Mouse (Mus musculus): ENCODE data around the gene Bicc1. TPM values are rescaled to one million over a fixed set of nuclear protein-coding genes. Genes with fewer than 3 reads are reported as not detected.

Bicc1 gene
- polyA plus RNA-seq (2014; fragmentation: Nextera tagmentation; extraction: Ambion mirVana) = 8.4 and 9.4 TPM in 2 replicates

DNA sequence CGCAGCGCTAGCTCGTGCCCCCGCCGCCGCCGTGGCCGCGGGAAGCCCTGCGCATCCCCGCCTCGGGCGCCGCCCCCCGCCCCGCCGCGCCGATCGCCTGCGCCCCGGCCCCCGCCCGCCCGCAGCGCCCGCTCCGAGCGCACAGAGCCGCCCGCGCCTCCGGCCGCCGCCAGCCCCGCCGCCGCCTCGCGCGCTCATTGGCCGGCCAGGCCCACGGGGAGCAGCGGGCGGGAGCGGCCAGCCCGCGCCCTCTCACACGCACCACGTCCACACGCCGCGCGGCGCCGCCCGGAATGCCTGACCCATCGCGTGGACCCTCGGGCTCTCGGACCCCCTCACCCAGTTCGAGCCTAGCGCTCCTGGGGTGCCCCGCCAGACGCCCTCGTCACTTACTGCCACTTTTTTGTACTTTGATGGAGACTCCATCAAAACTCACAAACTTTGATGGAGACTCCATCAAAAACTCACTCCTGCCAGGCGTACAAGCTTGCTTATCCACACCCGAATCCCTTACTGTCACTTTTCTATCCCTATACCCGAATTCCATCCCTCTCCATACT lies at the start of gene Bicc1:
Gene Bicc1, minus strand, starts transcription at position 25 of the 560 bp plus-strand sequence.
- H3K27ac ChIP-seq (ENCODE audit: low read depth, low read length) = no peak within 1 kb of the TSS
- ATAC-seq (ENCODE audit: low FRiP score) (peak; percentile 89), DNase-seq (ENCODE audit: low spot score) (peak; percentile 73)
- H3K9me3 ChIP-seq (ENCODE audit: control insufficient read depth, low read length) = no peaks in the 10 kb centered on the region
- H3K27me3 ChIP-seq (ENCODE audit: control insufficient read depth, insufficient read depth, low read length) = peaks cover 5% of the 10 kb centered on the region; the same call in 1 of the 2 replicates
- H3K36me3 ChIP-seq (ENCODE audit: control insufficient read depth, insufficient read depth, low read length) = no peaks in the 10 kb centered on the region
- 3% methylated on average over 29 of the region's 69 CpGs for WGBS
- 0 out of 2 replicates have a peak, but pooled peaks cover 3% of the 10 kb centered on the region for H3K4me1 ChIP-seq (replicated peaks; ENCODE audit: control insufficient read depth, insufficient read depth, low read length)
- H3K4me2 ChIP-seq (replicated peaks; ENCODE audit: low read depth, low read length) = peak within 1 kb of the TSS; percentile 95
- H3K9ac ChIP-seq (ENCODE audit: low read depth, low read length) = peak within 1 kb of the TSS; percentile 69
- peak within 1 kb of the TSS; percentile 71 for H3K4me3 ChIP-seq (ENCODE audit: low read depth, low read length)

DNA sequence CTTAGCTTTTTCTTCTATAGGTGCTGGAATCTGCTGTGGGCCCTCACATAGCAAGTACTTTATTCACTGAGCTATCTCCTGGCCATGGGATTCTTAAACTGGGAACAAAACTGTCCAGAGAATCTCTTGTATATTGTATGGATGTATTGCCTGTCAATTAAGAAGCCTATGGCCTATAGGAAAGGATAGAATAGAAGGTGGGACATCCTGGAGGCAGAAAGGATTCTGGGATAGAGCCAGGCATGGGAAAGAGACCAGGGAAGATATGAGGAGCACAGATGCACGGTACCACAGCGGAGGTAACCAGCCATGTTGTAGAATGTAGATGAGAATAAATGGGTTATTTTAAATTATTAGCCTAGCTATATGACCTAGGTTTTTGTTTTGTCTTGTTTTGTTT lies 42.0 kb upstream of the Bicc1 start:
- H3K4me2 ChIP-seq (replicated peaks; ENCODE audit: low read depth, low read length) = no peak overlapping the region
- no peaks in the 10 kb centered on the region for H3K4me1 ChIP-seq (replicated peaks; ENCODE audit: control insufficient read depth, insufficient read depth, low read length)
- WGBS = 95% methylated on average over 2 of the region's 2 CpGs
- DNase-seq (ENCODE audit: low spot score) = no peak
- no peaks in the 10 kb centered on the region for H3K36me3 ChIP-seq (ENCODE audit: control insufficient read depth, insufficient read depth, low read length)
- no peak overlapping the region for H3K27ac ChIP-seq (ENCODE audit: low read depth, low read length)
- H3K9ac ChIP-seq (ENCODE audit: low read depth, low read length) = no peak overlapping the region
- ATAC-seq (ENCODE audit: low FRiP score) = no peak
- no peaks in the 10 kb centered on the region for H3K9me3 ChIP-seq (ENCODE audit: control insufficient read depth, low read length)
- no peaks in the 10 kb centered on the region for H3K27me3 ChIP-seq (ENCODE audit: control insufficient read depth, insufficient read depth, low read length)
- no peak overlapping the region for H3K4me3 ChIP-seq (ENCODE audit: low read depth, low read length)

DNA sequence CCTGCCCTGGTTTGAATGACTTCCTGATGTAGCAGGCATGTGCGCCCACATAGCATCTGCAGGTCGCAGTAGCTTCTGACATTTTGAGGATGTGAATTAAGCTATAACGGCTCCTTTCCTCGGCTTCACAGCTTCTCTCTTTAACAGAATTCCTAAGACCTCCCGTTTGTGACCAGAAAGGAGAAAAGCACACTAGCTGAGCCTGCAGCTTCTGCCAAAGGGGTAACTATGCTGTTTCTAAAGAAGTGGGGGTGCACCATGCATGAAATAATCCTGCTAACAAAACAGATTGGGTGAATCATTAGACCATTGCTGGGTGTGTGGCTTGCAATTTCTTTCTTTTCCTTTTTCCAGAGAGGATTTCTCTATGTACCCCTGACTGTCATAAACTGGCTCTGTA lies 41.5 kb upstream of the Bicc1 start:
- H3K27me3 ChIP-seq (ENCODE audit: control insufficient read depth, insufficient read depth, low read length) = no peaks in the 10 kb centered on the region
- no peak overlapping the region for H3K9ac ChIP-seq (ENCODE audit: low read depth, low read length)
- H3K36me3 ChIP-seq (ENCODE audit: control insufficient read depth, insufficient read depth, low read length) = no peaks in the 10 kb centered on the region
- no peak overlapping the region for H3K27ac ChIP-seq (ENCODE audit: low read depth, low read length)
- no peak overlapping the region for H3K4me2 ChIP-seq (replicated peaks; ENCODE audit: low read depth, low read length)
- ATAC-seq (ENCODE audit: low FRiP score) (no peak), DNase-seq (ENCODE audit: low spot score) (no peak)
- H3K9me3 ChIP-seq (ENCODE audit: control insufficient read depth, low read length) = no peaks in the 10 kb centered on the region
- 67% methylated on average over 5 of the region's 5 CpGs for WGBS
- H3K4me3 ChIP-seq (ENCODE audit: low read depth, low read length) = no peak overlapping the region
- H3K4me1 ChIP-seq (replicated peaks; ENCODE audit: control insufficient read depth, insufficient read depth, low read length) = no peaks in the 10 kb centered on the region

DNA sequence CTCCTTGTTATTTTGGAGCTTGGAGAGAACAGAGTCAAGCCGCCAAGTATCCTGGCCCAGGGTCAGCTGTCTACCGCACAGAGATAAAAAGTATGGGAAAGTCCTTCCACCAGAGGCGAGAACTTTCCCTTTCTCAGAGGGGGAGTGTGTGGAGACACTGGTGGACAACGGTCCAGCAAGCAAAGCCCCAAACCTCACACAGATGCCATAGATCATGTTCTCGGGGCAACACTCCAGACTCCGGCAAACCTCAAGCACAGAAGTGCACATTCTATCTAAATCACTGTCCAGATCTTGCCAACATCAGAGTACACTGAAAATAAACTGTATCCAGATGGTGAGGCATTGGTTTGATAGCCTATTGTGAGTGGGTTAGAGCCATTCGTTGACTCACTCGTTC lies 39.2 kb upstream of the Bicc1 start:
- no peak for DNase-seq (ENCODE audit: low spot score)
- no peak overlapping the region for H3K27ac ChIP-seq (ENCODE audit: low read depth, low read length)
- H3K9ac ChIP-seq (ENCODE audit: low read depth, low read length) = no peak overlapping the region
- H3K4me1 ChIP-seq (replicated peaks; ENCODE audit: control insufficient read depth, insufficient read depth, low read length) = no peaks in the 10 kb centered on the region
- no peaks in the 10 kb centered on the region for H3K36me3 ChIP-seq (ENCODE audit: control insufficient read depth, insufficient read depth, low read length)
- H3K9me3 ChIP-seq (ENCODE audit: control insufficient read depth, low read length) = no peaks in the 10 kb centered on the region
- ATAC-seq (ENCODE audit: low FRiP score) = no peak
- no peak overlapping the region for H3K4me3 ChIP-seq (ENCODE audit: low read depth, low read length)
- 95% methylated on average over 8 of the region's 8 CpGs for WGBS
- H3K4me2 ChIP-seq (replicated peaks; ENCODE audit: low read depth, low read length) = no peak overlapping the region
- no peaks in the 10 kb centered on the region for H3K27me3 ChIP-seq (ENCODE audit: control insufficient read depth, insufficient read depth, low read length)

DNA sequence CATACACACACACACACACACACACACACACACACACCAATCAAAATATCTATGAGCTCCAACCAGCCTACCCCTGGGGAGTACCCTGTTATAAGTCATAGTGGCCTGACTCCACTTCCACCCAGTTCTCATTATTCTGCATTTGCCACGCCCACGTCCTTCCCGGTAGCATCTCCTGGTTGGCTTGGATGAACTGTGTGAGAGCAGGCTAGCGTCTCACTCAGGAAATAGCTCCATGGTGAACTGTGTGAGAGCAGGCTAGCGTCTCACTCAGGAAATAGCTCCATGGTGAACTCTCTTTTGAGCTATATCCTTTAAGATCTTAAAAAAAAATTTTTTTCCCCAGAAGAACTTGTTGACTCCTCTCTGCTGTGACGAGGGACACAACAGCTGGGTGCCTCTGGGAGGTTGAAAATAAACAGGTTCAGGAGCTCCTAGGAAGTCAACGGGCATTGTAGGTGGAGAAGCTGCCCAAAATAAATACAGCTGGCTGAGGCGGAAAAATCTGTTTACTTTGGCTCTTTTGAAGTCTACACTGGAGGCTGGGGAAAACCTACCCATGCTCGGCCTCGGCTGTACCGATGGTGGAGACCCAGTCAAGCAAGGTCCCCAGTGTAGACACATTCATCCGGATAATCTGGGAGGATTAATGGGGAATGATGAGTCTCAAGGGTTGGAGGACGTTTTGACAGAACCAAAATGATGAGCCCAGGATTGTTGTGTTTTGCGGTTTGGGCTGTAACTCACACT lies 37.7 kb upstream of the Bicc1 start:
- H3K36me3 ChIP-seq (ENCODE audit: control insufficient read depth, insufficient read depth, low read length) = no peaks in the 10 kb centered on the region
- no peak for DNase-seq (ENCODE audit: low spot score)
- H3K4me2 ChIP-seq (replicated peaks; ENCODE audit: low read depth, low read length) = no peak overlapping the region
- 72% methylated on average over 14 of the region's 14 CpGs for WGBS
- no peak overlapping the region for H3K27ac ChIP-seq (ENCODE audit: low read depth, low read length)
- H3K4me1 ChIP-seq (replicated peaks; ENCODE audit: control insufficient read depth, insufficient read depth, low read length) = no peaks in the 10 kb centered on the region
- H3K4me3 ChIP-seq (ENCODE audit: low read depth, low read length) = no peak overlapping the region
- H3K9me3 ChIP-seq (ENCODE audit: control insufficient read depth, low read length) = no peaks in the 10 kb centered on the region
- no peaks in the 10 kb centered on the region for H3K27me3 ChIP-seq (ENCODE audit: control insufficient read depth, insufficient read depth, low read length)
- no peak overlapping the region for H3K9ac ChIP-seq (ENCODE audit: low read depth, low read length)
- ATAC-seq (ENCODE audit: low FRiP score) = no peak

DNA sequence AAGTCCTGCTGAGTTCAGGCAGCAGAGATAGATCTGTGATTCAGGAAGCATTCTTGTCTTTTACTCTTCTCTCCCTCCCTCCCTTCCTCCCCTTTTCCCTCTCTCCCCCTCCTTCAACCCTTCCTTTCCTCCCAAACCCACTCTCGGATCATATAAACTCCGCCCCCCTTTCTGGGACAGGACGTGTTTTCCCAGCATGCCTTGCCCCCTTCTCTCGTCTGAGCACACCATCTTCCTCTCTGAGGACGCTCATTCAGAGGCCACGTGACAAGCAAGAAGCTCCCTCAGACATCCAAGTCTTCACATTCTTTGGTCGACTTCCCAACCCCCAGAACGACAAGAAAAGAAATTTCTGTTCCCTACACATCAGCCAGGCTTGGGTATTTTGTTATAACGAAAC lies 36.0 kb upstream of the Bicc1 start:
- H3K27ac ChIP-seq (ENCODE audit: low read depth, low read length) = no peak overlapping the region
- no peak overlapping the region for H3K4me3 ChIP-seq (ENCODE audit: low read depth, low read length)
- 51% methylated on average over 9 of the region's 9 CpGs for WGBS
- H3K36me3 ChIP-seq (ENCODE audit: control insufficient read depth, insufficient read depth, low read length) = no peaks in the 10 kb centered on the region
- no peaks in the 10 kb centered on the region for H3K9me3 ChIP-seq (ENCODE audit: control insufficient read depth, low read length)
- DNase-seq (ENCODE audit: low spot score) = no peak
- no peak for ATAC-seq (ENCODE audit: low FRiP score)
- H3K4me1 ChIP-seq (replicated peaks; ENCODE audit: control insufficient read depth, insufficient read depth, low read length) = no peaks in the 10 kb centered on the region
- no peaks in the 10 kb centered on the region for H3K27me3 ChIP-seq (ENCODE audit: control insufficient read depth, insufficient read depth, low read length)
- no peak overlapping the region for H3K4me2 ChIP-seq (replicated peaks; ENCODE audit: low read depth, low read length)
- no peak overlapping the region for H3K9ac ChIP-seq (ENCODE audit: low read depth, low read length)

DNA sequence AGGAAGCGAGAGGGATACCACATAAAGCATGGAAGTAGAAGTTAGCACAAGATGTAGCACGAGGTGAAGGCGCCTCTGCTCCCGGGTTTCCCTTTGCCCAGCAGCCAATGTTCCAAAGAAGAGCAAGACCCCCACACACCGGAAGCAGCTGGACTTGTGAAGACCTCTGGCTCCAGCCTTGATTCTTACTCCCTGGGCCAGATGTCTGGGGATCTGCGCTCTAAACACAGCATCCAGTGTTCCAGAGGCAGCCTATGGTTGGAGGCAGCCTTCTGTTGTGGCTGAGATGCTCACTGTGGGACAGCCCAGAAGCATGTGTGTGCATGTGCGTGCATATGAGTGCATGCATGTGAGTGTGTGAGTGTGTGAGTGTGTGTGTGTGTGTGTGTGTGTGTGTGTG lies 35.2 kb upstream of the Bicc1 start:
- Histone ChIP-seq H3K27ac (ENCODE audit: low read depth, low read length) (no peak overlapping the region), H3K4me1 (replicated peaks; ENCODE audit: control insufficient read depth, insufficient read depth, low read length) (no peaks in the 10 kb centered on the region), H3K4me2 (replicated peaks; ENCODE audit: low read depth, low read length) (no peak overlapping the region), H3K27me3 (ENCODE audit: control insufficient read depth, insufficient read depth, low read length) (no peaks in the 10 kb centered on the region), H3K9me3 (ENCODE audit: control insufficient read depth, low read length) (no peaks in the 10 kb centered on the region), H3K9ac (ENCODE audit: low read depth, low read length) (no peak overlapping the region), H3K4me3 (ENCODE audit: low read depth, low read length) (no peak overlapping the region), H3K36me3 (ENCODE audit: control insufficient read depth, insufficient read depth, low read length) (no peaks in the 10 kb centered on the region)
- no peak for DNase-seq (ENCODE audit: low spot score)
- no peak for ATAC-seq (ENCODE audit: low FRiP score)
- 86% methylated on average over 7 of the region's 7 CpGs for WGBS

DNA sequence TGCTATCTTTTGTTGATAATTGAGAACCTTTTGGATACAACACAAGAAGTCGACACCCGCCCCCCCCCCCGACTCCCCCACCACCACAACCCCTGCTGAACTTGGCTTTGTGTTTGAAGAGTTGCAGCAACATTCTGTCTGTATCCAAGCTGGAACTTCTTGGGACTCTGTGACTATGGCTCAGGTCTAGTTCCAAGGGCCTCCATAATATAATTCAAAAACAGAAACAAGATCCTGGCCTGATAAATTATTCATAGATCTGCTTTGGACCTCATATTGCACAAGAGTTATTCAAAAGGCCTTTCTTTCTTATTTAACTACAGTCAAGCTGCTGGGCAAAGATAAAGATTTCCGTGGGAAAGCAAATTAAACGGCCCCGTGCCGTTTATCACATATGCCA lies 33.8 kb upstream of the Bicc1 start:
- DNase-seq (ENCODE audit: low spot score) (no peak), ATAC-seq (ENCODE audit: low FRiP score) (peak; percentile 54; the same call in 1 of the 2 replicates)
- Histone ChIP-seq H3K4me3 (ENCODE audit: low read depth, low read length) (no peak overlapping the region), H3K4me2 (replicated peaks; ENCODE audit: low read depth, low read length) (no peak overlapping the region), H3K36me3 (ENCODE audit: control insufficient read depth, insufficient read depth, low read length) (no peaks in the 10 kb centered on the region), H3K4me1 (replicated peaks; ENCODE audit: control insufficient read depth, insufficient read depth, low read length) (no peaks in the 10 kb centered on the region), H3K9me3 (ENCODE audit: control insufficient read depth, low read length) (no peaks in the 10 kb centered on the region), H3K9ac (ENCODE audit: low read depth, low read length) (no peak overlapping the region), H3K27ac (ENCODE audit: low read depth, low read length) (no peak overlapping the region), H3K27me3 (ENCODE audit: control insufficient read depth, insufficient read depth, low read length) (no peaks in the 10 kb centered on the region)
- 68% methylated on average over 7 of the region's 7 CpGs for WGBS

DNA sequence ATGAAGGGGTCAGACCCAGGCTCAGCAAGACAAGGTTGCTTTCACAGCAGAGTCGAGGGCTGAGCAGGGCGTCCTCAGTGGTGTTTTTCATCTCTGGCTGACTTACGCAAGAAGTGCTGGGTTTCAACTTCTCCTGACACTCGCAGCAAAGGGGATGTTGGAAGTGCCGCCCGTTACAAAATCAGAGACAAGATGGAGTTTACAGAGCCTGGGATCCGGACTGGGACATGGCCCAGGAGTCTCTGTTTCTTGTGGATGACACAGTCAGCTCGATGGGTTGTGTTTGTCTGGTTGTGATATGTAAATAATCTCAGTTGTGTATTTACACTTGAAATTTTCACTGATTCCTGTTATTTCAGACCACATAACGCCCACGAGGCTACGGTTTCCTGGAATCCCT lies 33.4 kb upstream of the Bicc1 start:
- no peak overlapping the region for H3K9ac ChIP-seq (ENCODE audit: low read depth, low read length)
- H3K27me3 ChIP-seq (ENCODE audit: control insufficient read depth, insufficient read depth, low read length) = no peaks in the 10 kb centered on the region
- DNase-seq (ENCODE audit: low spot score) (no peak), ATAC-seq (ENCODE audit: low FRiP score) (no peak)
- H3K4me3 ChIP-seq (ENCODE audit: low read depth, low read length) = no peak overlapping the region
- H3K4me1 ChIP-seq (replicated peaks; ENCODE audit: control insufficient read depth, insufficient read depth, low read length) = no peaks in the 10 kb centered on the region
- H3K27ac ChIP-seq (ENCODE audit: low read depth, low read length) = no peak overlapping the region
- H3K4me2 ChIP-seq (replicated peaks; ENCODE audit: low read depth, low read length) = no peak overlapping the region
- no peaks in the 10 kb centered on the region for H3K9me3 ChIP-seq (ENCODE audit: control insufficient read depth, low read length)
- WGBS = 71% methylated on average over 11 of the region's 11 CpGs
- H3K36me3 ChIP-seq (ENCODE audit: control insufficient read depth, insufficient read depth, low read length) = no peaks in the 10 kb centered on the region

Measured in hindbrain, embryonic 11.5 days (tissue).